Mouse (Mus musculus): Measurements from ENCODE around the gene Tapt1. TPM values are rescaled to one million over a fixed set of nuclear protein-coding genes. Genes with fewer than 3 reads are reported as not detected.

The Tapt1 gene
- total RNA-seq, 2 experiments from 2014 or later = 51.6 to 53.9 TPM

DNA sequence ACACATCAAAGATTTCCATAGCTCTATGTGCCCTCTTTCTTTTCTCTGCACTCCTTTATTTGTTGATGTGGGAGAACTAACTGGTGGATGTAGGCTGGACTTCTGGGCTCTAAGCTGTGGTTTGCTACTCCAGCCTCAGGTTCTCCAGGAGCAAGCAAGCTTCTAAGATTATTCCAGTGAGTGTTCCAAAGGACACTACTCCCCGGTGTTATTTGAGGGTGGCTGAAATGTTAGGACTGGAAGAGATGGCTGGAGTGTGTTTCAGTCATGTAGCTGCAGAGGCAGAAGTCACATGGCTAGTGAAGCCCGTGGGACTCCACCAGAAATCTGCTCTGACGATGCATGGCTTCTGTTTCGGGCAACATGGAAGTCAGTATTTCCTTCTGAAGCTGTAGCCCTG, 2.3 kb upstream of the Tapt1 start:
- intact Hi-C loops (cut with DNase I) = no loop called here
- no peak overlapping the region for H3K4me3 ChIP-seq
- no peak for TF ChIP-seq CTCF (IDR thresholded peaks at IDR 0.05)

DNA sequence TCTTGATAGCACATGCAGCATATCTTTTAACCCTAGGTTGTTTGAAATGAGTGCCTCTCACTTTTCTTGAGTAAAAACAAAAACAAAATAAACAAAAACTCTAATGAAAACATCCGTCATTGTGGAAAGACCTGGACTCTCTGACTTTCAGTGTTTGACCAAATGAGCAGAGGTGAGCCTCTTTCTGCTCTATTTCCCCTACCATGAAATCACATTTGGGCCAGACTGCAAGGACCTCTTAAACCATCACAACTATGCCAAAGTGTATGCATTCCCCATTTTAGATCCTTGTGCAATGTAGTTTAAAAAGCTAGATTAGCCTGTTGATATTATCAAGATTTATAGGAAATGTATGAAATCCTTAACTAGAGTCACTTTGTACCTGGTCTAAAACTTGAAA, 1.9 kb upstream of the Tapt1 start:
- intact Hi-C loops (cut with DNase I) = no loop called here
- no peak overlapping the region for H3K27ac ChIP-seq
- no peak for DNase-seq (ENCODE audit: extremely low spot score in 1 of 2, low spot score in 2 of 2)
- no peak for TF ChIP-seq CTCF (IDR thresholded peaks at IDR 0.05)
- H3K4me3 ChIP-seq = no peak overlapping the region

More for the DNA sequence above, 2.3 kb upstream of the Tapt1 start:
- DNase-seq (ENCODE audit: extremely low spot score in 1 of 2, low spot score in 2 of 2) = no peak
- H3K27ac ChIP-seq = no peak overlapping the region

DNA sequence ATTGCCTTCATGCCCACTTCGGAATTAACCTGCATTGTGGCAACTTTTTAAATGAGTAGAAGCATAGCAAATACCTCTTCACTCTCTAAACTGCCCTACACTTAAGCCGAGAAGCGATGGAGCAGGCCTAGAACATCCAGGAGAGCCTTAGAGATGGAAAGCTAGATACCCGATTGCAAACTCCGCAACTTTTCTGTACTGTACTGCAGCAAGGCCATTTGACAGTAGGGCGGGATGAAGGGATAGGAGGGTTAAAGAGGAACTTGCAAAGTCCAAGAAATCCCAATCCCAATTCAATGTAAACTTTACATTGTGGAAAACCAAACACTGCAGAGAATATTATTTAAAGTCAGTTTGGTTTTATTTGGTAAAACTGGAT, 1.0 kb upstream of the Tapt1 start:
- TF ChIP-seq CTCF (IDR thresholded peaks at IDR 0.05) = no peak
- H3K27ac ChIP-seq = no peak overlapping the region; the same call in 1 of the 2 replicates
- intact Hi-C loops (cut with DNase I) = loop anchor here (2.0 kb wide), 1 partner anchor 29 kb away; no protein-coding TSS in a partner anchor

DNA sequence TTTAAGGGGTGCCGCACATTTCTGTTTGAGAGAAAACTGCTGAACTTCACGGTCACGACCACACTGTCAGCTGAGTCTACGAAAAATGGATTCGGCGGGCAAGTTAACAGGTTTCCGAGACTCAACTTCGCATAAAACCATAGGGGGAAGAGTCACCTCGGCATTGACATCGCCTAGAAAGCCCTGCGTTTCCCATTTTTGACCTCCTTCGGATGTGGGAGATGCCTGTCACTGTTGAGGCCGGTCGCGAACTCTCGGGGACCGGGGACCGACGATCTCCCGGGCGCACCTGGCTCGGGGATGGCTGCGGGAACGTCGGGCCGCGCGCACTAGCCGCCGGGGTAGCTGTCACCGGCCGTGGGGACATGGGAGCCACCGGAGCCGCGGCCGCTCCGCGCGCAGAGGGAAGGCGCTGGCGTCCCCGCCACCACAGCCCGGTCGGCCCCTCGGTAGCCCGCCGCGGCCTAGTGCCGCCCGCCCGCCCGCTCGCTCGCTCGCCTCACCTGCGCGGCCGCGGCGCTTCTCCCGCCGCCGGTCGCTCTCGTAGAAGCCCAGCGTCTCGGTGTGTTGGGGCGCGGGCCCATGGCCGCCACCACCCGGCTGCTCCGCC, 410 bp downstream of the Tapt1 start:
- H3K4me3 ChIP-seq = peak overlapping the region; percentile 84
- TF ChIP-seq CTCF (IDR thresholded peaks at IDR 0.05) = no peak
- intact Hi-C loops (cut with DNase I) = loop anchor here (2.0 kb wide), 1 partner anchor 31 kb away; no protein-coding TSS in a partner anchor
- H3K27ac ChIP-seq = peak overlapping the region; percentile 66
- peak in 1 of 2 experiments; percentile 24 for DNase-seq (ENCODE audit: extremely low spot score in 1 of 2, low spot score in 2 of 2)

More for the DNA sequence above, 1.0 kb upstream of the Tapt1 start:
- DNase-seq (ENCODE audit: extremely low spot score in 1 of 2, low spot score in 2 of 2) = no peak
- peak overlapping the region; percentile 66 for H3K4me3 ChIP-seq

DNA sequence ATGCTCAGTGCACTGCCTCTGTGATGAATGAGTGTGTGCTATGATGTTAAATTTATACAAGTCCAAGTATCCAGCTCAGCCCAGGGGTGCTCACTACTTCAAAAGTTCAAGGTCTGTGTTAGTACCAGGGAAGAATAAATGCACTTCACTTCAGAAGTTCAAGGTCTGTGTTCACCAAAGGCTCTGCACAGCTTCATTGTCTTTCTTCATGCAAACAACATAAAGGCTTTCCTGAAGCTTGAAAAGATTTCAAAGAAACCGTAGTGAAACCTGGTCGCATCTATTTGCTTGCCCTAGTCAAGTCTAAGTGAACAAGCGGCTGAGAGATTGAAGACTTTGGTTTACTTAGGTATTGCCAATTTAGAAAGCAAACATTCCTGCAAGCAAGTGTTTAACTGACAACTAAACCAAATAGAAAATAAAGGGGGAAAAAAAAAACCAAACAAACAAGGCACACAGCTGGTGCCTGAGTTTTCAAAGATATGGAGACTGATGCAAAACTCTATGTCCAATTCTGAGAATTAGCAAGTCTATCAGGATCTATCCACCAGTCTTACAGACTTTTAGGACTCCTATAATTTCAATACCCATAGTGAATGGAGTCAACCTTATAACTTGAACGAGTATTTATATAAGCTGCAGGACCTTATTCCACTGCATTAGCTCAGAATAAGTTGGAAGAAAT, 1.4 kb downstream of the Tapt1 start:
- no peak for DNase-seq (ENCODE audit: extremely low spot score in 1 of 2, low spot score in 2 of 2)
- TF ChIP-seq CTCF (IDR thresholded peaks at IDR 0.05) = no peak
- intact Hi-C loops (cut with DNase I) = loop anchor here (1.0 kb wide), 1 partner anchor 43 kb away; no protein-coding TSS in a partner anchor
- peak overlapping the region; percentile 84 for H3K4me3 ChIP-seq
- no peak overlapping the region for H3K27ac ChIP-seq

DNA sequence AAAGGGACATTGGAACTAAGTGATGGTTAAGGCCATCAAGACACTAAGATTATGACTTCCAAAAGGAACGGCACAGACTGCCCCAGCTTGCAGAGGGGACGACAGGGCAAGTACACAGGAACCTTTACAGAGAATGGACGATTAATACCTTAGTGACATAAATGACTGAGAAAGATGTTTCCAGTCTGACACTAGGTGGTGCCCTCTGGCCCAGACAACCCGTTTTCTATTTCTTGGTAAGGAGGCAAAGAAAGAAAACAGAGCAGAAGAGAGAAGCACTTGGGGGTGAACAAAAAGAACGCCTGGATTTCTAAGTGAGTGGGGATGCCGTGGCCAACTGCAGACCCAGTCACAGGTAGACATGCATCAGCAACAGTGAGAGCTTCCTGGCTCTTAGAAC, 2.2 kb downstream of the Tapt1 start:
- intact Hi-C loops (cut with DNase I) = loop anchor here (1.0 kb wide), 1 partner anchor 44 kb away; no protein-coding TSS in a partner anchor
- TF ChIP-seq CTCF (IDR thresholded peaks at IDR 0.05) = peak; percentile 55
- DNase-seq (ENCODE audit: extremely low spot score in 1 of 2, low spot score in 2 of 2) = peak in 1 of 2 experiments; percentile 22
- H3K27ac ChIP-seq = no peak overlapping the region
- H3K4me3 ChIP-seq = no peak overlapping the region

DNA sequence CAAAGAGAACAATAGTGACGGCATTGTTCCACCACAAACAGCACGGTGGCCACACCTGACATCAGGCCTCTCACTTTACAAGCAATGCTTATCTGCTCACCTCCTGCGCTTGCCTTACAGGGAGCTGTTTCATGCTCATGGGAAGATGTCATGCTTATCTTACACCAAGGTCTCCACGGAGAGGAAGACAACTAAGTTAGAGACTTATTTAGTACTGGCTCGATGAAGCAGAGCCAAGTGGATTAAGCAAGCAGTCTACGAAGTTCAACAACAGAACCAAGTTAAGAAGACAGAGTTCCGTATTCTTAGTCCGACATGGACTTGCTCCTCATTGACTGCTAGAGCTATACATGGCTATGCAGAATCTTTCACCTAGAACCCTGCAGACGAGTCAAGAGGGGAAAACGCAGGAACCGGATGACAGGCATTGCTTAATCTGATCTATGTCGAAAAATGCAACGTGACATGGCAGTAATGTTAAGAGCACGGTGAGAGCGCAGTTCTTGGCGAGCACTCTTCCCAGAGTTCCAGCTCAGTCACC, 3.0 kb downstream of the Tapt1 start:
- intact Hi-C loops (cut with DNase I) = no loop called here
- H3K4me3 ChIP-seq = no peak overlapping the region
- no peak for DNase-seq (ENCODE audit: extremely low spot score in 1 of 2, low spot score in 2 of 2)
- no peak for TF ChIP-seq CTCF (IDR thresholded peaks at IDR 0.05)
- no peak overlapping the region for H3K27ac ChIP-seq

DNA sequence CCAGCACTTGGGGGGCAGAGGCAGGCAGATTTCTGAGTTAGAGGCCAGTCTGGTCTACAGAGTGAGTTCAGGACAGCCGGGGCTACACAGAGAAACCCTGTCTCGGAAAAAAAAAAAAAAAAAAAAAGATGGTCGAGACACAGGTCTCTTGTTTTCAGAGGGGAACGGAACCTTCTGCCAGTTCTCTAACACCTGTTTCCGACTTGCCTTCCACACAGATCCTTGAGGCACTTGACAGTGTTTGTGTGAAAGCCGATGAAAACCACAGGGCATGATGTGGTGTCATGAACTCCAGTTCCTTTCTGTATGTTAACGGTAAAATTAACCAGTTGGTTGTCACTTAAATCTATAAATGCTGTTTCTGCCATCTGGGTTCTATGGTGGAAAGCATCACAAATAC, 6.0 kb downstream of the Tapt1 start:
- intact Hi-C loops (cut with DNase I) = no loop called here
- H3K27ac ChIP-seq = no peak overlapping the region
- no peak for TF ChIP-seq CTCF (IDR thresholded peaks at IDR 0.05)

DNA sequence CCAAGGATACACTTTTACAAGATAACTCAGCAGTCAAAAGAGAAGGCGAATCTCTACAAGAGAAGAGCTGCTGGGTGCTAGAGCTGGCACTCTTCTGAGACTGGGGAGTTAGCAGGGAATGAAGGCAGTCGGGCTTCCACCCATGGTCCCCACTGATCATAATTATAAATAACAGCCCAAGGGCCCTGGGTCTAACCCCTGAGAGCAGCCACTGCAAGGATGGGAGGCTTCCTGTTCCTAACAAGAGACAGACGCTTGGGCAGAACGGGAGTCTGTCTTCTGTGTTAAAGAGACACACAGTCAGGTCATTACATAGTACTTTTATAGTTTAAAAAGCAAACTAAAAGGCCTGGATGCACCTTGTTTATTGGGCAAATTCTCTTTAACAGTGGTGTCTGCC, 6.6 kb downstream of the Tapt1 start:
- no peak overlapping the region for H3K4me3 ChIP-seq
- H3K27ac ChIP-seq = no peak overlapping the region
- intact Hi-C loops (cut with DNase I) = no loop called here
- no peak for DNase-seq (ENCODE audit: extremely low spot score in 1 of 2, low spot score in 2 of 2)
- no peak for TF ChIP-seq CTCF (IDR thresholded peaks at IDR 0.05)

More for the DNA sequence above, 6.0 kb downstream of the Tapt1 start:
- H3K4me3 ChIP-seq = no peak overlapping the region
- no peak for DNase-seq (ENCODE audit: extremely low spot score in 1 of 2, low spot score in 2 of 2)

DNA sequence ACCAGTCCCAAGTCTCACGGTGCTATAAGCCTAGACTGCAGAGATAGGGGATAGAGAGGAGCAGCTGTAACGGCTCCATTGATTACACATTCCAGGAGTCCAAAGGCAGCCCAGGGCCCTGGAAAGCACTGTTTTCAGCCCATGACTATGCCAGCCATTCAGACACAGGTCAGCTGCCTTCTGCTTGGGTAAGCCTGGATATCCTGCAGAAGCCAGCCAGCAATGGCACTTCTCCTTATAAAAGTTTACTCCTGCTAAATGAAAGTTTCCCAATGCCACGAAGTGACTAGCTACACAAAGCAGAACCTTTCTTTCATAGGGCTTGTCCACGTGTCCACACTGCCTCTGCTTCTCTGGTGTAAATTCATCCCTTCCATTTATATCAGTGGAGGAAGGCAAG, 7.9 kb downstream of the Tapt1 start:
- Histone ChIP-seq H3K27ac (no peak overlapping the region), H3K4me3 (no peak overlapping the region)
- no peak for DNase-seq (ENCODE audit: extremely low spot score in 1 of 2, low spot score in 2 of 2)
- intact Hi-C loops (cut with DNase I) = no loop called here
- TF ChIP-seq CTCF (IDR thresholded peaks at IDR 0.05) = no peak

DNA sequence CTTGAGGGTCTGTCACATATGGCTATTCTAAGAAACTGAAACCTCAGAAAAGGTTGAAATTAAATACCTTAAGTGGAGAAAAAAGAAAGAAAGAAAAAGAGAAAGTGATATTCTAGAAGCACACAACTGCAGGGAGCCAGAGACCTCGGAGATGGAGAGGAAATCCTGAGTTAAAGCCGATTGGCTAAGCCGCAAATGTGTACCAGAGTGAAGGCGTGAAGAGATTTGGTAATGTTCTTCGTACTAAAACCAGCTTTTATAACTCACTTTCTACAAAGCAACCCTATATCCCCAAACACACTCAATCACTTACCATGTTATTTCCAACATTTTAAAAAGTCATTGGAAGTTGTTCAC, 8.8 kb downstream of the Tapt1 start:
- DNase-seq (ENCODE audit: extremely low spot score in 1 of 2, low spot score in 2 of 2) = no peak
- intact Hi-C loops (cut with DNase I) = no loop called here
- no peak for TF ChIP-seq CTCF (IDR thresholded peaks at IDR 0.05)
- Histone ChIP-seq H3K27ac (no peak overlapping the region), H3K4me3 (no peak overlapping the region)

DNA sequence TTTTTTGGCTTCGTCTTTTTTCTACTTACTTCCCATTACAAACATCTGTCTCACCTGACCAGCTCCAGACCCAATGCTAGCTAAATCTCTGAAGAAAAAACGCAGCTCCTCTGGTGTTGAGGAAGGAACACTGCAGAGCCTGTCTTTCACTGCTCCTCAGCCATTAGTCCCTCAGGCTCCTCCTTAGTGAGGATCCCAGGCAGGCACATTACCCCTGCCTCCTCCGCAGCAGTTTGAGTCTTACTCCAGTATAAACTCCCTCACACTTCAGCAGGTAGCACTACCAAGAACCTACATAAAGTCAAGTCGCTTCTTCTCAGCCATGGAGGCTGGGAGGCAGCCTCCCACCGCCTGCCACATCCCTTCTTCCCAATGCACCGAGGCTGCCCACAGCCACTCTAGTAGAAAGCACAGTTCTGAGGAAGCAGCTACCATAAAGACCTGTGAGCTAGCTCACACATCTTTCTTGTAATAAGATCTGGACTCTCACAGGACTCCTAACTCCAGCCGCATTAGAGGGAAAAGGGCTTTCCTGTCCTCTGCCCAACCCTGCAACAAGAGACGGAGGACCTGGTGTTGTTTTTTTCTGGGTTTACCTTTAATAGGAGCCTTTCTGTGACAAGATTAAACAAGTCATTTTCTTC, 9.3 kb downstream of the Tapt1 start:
- no peak for DNase-seq (ENCODE audit: extremely low spot score in 1 of 2, low spot score in 2 of 2)
- intact Hi-C loops (cut with DNase I) = no loop called here
- Histone ChIP-seq H3K4me3 (no peak overlapping the region), H3K27ac (no peak overlapping the region)
- no peak; the same call in none of the 2 replicates for TF ChIP-seq CTCF (IDR thresholded peaks at IDR 0.05)

All from left cerebral cortex, adult 2 months (tissue).